Mouse (Mus musculus) common myeloid progenitor, adult 5-6 weeks (primary cell): Measurements from ENCODE around the gene Plcxd2. TPM values are rescaled to one million over a fixed set of nuclear protein-coding genes. Genes with fewer than 3 reads are reported as not detected.
A peak's percentile ranks its signal among the peaks of the same experiment; 100 is the strongest.

Source experiments
- ATAC-seq: replicated peaks from 2 replicates; pipeline ENCODE4 v1.8.0; 2016; ENCODE audit warnings: low read depth, mild to moderate bottlenecking, moderate TSS enrichment, inconsistent platforms; ENCODE audit not compliant: poor library complexity, severe bottlenecking
- total RNA-seq: library from RNA; stranded (forward); fragments of 200-1000, 187-1606 nt; gene quantifications from 2 replicates; pipeline ENCODE4 v1.2.3, GENCODE M21; 2017

Gene Plcxd2
- 4.8 and 5.7 TPM in 2 replicates for total RNA-seq

GRCm38 (mm10) chr16:46010153-46010905, at the start of gene Plcxd2:
TSS of gene Plcxd2 (minus strand) at chr16:46010218.
- peak; percentile 96 for ATAC-seq

DNA sequence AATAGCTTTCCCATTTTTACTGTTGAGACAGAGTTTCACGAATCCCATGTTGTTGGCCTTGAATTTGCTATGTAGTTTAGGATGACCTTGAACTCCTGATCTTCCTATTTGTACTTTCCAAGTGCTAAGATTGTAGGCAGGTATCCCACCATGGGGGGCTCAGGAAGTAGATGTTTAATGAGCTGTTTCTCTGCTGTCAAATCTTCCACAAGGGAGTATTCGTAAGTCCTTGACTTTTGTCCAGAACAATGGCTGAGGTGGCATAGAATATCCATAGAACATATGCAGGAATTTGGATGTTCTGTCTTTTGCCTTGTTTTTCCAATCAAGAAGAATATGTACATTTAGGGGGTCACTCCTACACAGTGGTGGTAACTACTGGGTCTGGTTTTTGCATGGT, 36.9 kb upstream of the Plcxd2 start:
- no peak for ATAC-seq

GRCm38 (mm10) chr16:46036261-46036660, 26.2 kb upstream of the Plcxd2 start:
- ATAC-seq: no peak

DNA sequence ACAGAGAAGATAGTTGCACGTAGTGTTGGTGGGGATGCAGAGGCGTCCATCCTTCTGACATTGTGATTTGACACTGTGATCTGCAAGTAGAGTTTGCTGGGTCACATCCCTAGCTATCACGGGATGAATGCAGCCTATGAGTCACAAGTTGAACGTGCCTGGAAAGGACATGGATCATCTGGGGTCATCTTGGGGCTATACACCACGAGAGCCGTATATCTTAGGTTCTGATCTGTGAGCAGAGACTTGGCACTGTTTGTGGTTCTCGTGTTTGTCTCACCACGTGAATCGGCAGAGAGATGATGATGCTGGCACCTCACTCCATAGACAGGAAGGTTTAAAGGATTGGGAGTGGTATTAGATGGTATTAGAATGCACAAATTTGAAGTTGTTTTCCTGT, 23.9 kb upstream of the Plcxd2 start:
- ATAC-seq: no peak

GRCm38 (mm10) chr16:46022958-46023491, 13.0 kb upstream of the Plcxd2 start:
- no peak for ATAC-seq

DNA sequence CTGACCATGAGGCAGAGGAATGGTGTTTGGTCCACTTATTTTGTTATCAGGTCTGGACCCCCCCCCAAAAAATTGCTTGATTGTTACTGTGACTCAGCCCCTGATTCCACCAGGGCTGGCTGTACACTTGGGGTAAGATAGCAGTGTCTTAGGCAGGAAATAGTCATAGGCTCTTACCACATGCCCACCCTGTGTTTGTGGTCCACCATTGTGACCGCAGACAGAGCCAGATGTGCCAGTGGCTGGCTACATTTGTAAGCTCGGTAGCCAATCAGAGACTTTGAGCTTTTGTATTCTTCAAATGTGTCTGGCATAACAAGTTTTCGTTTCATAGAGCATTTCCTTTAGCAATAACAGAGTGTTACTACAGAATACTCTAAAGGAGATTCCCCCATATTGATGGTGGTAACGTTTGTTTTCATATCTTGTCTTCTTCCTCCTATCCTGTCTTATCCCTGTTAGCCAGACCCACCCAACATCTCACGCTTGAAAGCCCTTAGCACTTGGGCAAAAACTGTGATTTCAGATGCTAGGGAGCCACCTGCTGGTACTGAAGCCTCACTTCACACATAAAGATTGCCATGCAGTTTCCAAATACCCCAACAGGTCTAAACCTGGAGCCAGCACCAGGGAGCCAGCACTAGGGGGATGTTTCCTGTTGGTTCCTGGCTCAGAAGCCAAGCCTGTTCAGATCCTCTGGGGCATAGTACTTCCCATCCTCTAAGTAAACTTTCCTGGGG, 12.3 kb upstream of the Plcxd2 start:
- ATAC-seq: peak; percentile 96

- ATAC-seq: no peak
These were observed 11.3 kb upstream of the Plcxd2 start for GRCm38 (mm10) chr16:46021302-46021701.

- ATAC-seq: no peak
These were observed 10.4 kb upstream of the Plcxd2 start for GRCm38 (mm10) chr16:46020396-46020795.

GRCm38 (mm10) chr16:46019799-46020198, 9.8 kb upstream of the Plcxd2 start:
- no peak for ATAC-seq

DNA sequence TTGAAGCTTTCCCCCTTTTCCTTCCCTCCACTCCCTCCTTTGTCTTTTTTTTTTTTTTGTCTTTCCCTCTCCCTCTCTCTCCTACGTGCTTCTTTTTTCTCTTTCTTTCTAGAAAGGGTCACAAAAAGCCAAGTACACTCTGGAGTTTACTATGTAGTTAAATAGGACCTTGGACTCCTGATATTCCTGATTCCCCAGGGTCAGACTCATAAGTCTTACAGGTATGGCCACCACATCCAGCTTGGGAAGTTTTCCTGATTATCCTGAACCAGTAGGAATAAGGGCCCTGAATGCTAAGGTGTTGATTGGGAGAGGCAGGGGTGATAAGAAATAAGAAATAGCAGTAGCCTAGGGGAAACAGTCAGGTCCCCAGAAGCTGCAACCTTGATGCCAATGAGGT, 9.3 kb upstream of the Plcxd2 start:
- no peak for ATAC-seq

GRCm38 (mm10) chr16:46011696-46012095, 1.7 kb upstream of the Plcxd2 start:
- no peak for ATAC-seq

GRCm38 (mm10) chr16:46010906-46011220, 845 bp upstream of the Plcxd2 start:
- peak; percentile 5 for ATAC-seq

DNA sequence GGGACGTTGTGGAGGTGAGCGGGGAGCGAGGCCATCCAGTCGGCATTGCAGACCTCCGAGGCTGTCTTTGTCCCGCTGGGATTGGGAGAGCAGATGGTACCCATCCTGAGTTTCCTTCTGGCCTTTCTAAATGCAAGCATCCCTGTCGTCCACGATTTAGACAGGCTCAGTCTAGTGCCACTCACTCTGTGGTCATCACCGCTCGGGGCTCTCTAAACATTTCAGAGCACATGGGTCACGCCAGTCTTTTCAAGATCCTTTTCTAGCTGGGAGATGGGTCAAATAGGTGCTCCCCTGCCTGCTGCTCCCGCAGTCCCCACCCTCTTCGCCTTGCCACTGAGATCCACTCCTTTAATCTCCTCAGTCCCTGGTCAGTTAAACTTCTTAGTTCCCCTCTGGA, 301 bp downstream of the Plcxd2 start:
- ATAC-seq: no peak

- no peak for ATAC-seq
These were observed 1.3 kb downstream of the Plcxd2 start for GRCm38 (mm10) chr16:46008766-46009165.

- ATAC-seq: no peak
These were observed 1.9 kb downstream of the Plcxd2 start for GRCm38 (mm10) chr16:46008036-46008605.

DNA sequence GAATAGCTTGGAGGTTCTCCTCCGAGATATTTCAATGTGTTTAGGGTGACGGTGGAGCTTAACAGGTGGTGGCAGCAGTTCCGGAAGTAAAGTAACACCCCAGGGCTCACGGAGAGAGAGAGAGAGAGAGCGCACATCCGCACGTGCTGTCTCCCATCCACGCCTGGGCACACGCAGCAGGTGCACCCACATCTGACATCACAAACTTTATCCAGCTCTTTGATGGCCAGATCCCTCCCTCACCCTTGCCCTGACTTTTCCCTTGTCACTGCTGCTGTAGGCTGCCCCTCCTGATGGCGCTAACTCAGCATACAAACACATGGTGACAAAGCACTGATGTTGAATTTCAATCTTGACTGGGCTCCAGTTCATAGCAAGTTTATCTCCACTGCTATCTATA, 3.8 kb downstream of the Plcxd2 start:
- no peak for ATAC-seq

GRCm38 (mm10) chr16:46001550-46002166, 8.4 kb downstream of the Plcxd2 start:
- peak; percentile 85 for ATAC-seq

DNA sequence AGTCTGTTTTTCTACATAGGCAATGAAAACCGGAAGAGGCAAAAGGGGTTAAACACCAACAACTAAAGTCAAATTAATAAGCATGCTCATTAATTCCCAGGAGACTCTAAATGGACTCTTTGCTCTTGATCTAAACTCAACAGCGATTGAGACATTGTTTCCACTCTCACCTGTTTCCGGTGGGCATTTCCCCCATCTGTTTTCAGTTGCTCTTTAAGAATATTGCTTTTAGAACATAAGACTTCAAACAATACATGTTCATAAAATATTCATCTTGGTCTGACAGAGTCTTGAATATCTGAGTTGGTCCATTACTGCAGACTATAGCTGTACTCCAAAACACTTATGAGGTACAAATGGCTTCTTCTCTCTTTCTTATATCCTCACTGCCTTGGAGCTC, 9.0 kb downstream of the Plcxd2 start:
- ATAC-seq: no peak

DNA sequence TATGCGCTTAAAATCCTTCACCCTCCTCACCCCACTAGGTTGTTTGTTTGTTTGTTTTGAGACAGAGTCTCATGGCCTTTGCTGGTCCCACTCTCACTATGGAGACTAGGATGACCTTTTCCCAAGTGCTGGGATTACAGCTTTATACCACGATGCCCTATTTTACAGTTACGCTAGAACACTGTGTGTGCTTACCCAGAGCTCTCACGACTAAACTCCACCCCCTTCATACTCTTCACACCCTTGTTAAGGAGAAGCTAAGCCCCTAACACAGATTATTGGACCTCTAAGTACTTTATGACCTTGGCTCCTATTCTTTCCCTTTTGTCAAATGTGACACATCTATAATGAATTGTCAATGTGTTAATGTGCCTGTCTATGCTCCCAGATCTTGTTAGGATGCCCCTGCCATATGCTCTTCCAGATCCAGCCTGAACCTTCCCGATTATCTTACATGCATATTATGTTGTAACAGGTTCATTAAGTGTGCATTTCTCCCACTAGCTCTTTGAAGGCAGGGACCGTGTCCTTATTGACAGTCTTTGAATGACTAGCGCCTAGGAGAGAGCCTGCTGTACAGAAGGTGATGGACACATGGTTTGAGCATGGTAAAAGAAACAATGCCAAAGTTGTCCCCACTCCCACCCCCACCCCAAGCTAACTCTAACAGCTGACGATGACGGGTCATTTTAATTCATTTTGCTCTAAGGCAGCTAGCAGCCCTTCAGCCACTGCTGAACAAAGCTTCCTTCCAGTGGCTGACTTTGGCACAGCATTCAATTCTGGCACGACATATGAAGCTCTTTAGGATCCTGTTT, 10.4 kb downstream of the Plcxd2 start:
- no peak for ATAC-seq

DNA sequence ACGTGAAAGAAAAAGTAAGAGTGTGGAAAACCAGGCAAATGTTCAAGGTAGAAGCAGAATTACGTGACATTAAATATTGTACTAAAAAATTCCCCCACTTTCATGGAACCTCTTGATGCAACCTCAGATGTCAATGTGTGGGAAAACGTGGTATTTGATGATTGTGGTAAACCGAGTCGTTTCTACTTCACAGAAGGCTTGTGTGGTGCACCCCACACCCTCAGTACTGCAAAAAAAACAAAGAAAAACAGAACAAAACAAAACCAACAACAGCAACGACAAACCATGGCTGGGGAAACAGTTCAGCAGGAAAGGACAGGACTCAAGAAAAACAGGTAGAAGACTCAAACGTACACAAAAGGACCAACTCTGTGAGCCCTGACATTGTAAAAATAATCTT, 11.8 kb downstream of the Plcxd2 start:
- no peak for ATAC-seq
